In the genomic region with DNA sequence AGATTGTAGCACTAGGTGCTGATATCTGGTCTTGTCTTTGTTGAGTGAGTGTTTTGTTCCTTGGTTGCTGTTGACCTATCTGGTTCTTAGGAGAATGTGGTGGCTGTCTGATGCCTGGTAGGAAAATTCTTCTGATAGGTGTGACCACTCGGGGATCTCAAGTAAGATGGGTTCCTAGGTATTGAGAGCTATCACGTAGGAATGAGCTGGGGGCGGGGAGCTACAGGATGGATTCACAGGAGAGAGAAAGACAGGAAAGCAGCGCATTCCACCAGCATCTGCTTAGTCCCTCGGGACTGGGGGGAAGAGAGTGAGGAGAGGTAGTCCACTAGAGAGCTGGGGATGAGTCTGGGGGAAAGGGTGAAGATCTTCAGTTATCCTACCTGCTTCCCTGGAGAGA, we compare ENCODE assay signal across 32 mouse cellular contexts.
"Had no signal": no experiment of that assay in that cellular context is flagged by ENCODE, and none has a peak within 500 bp of the region (broad histone marks: within the 10 kb centered on the region; RNA-seq: fewer than 3 reads in every experiment).

No protein-coding gene starts in this region.

- H3K36me3 ChIP-seq: limb, embryonic 10.5 days; limb, embryonic 12.5 days; limb, embryonic 13.5 days; limb, embryonic 15.5 days; liver, embryonic 12.5 days; liver, embryonic 13.5 days; liver, embryonic 15.5 days; lung, embryonic 15.5 days; midbrain, embryonic 10.5 days; midbrain, embryonic 12.5 days; midbrain, embryonic 13.5 days; midbrain, embryonic 15.5 days; neural tube, embryonic 12.5 days; neural tube, embryonic 13.5 days had no signal

- H3K27me3 ChIP-seq: limb, embryonic 12.5 days; limb, embryonic 13.5 days; limb, embryonic 15.5 days; liver, embryonic 12.5 days; liver, embryonic 13.5 days; liver, embryonic 15.5 days; lung, embryonic 15.5 days; megakaryocyte, embryonic 14.5 days; midbrain, embryonic 12.5 days; midbrain, embryonic 13.5 days; midbrain, embryonic 15.5 days; neural tube, embryonic 12.5 days; neural tube, embryonic 13.5 days had no signal

- H3K9me3 ChIP-seq: limb, embryonic 10.5 days; limb, embryonic 12.5 days; limb, embryonic 13.5 days; limb, embryonic 15.5 days; liver, embryonic 12.5 days; liver, embryonic 13.5 days; liver, embryonic 15.5 days; lung, embryonic 15.5 days; megakaryocyte, embryonic 14.5 days; midbrain, embryonic 10.5 days; midbrain, embryonic 12.5 days; midbrain, embryonic 13.5 days; midbrain, embryonic 15.5 days; neural tube, embryonic 12.5 days; neural tube, embryonic 13.5 days had no signal

- ATAC-seq: liver, embryonic 12.5 days; liver, postnatal 0 days; lung, postnatal 0 days; midbrain, embryonic 13.5 days; midbrain, embryonic 15.5 days; midbrain, embryonic 16.5 days had no signal

- H3K4me2 ChIP-seq: limb, embryonic 12.5 days; limb, embryonic 13.5 days; limb, embryonic 15.5 days; liver, embryonic 11.5 days; liver, embryonic 12.5 days; liver, embryonic 13.5 days; liver, embryonic 15.5 days; lung, embryonic 14.5 days; lung, embryonic 15.5 days; midbrain, embryonic 11.5 days; midbrain, embryonic 12.5 days; midbrain, embryonic 13.5 days; midbrain, embryonic 15.5 days; neural tube, embryonic 12.5 days; neural tube, embryonic 13.5 days had no signal

- H3K27ac ChIP-seq: limb, embryonic 10.5 days; limb, embryonic 12.5 days; limb, embryonic 13.5 days; limb, embryonic 15.5 days; liver, embryonic 12.5 days; liver, embryonic 13.5 days; liver, embryonic 14.5 days; liver, embryonic 15.5 days; lung, embryonic 15.5 days; macrophage; midbrain, embryonic 10.5 days; midbrain, embryonic 12.5 days; midbrain, embryonic 13.5 days; midbrain, embryonic 15.5 days; neural tube, embryonic 12.5 days; neural tube, embryonic 13.5 days had no signal

- DNase-seq: left cerebral cortex, postnatal 4 days; liver; liver, embryonic 13.5 days; liver, postnatal 0 days; lung, adult 2 months; lung, embryonic 14.5 days; lung, postnatal 10 days; lung, postnatal 14 days; lung, postnatal 36 days; lung, postnatal 4 days; midbrain, embryonic 14.5 days had no signal

- H3K4me3 ChIP-seq: limb, embryonic 10.5 days; limb, embryonic 12.5 days; limb, embryonic 13.5 days; limb, embryonic 15.5 days; liver, embryonic 12.5 days; liver, embryonic 13.5 days; liver, embryonic 15.5 days; lung, embryonic 15.5 days; megakaryocyte, embryonic 14.5 days; midbrain, embryonic 10.5 days; midbrain, embryonic 12.5 days; midbrain, embryonic 13.5 days; midbrain, embryonic 15.5 days; myocyte; neural tube, embryonic 12.5 days; neural tube, embryonic 13.5 days had no signal

- H3K4me1 ChIP-seq: limb, embryonic 10.5 days; limb, embryonic 12.5 days; limb, embryonic 15.5 days; lung, embryonic 15.5 days; midbrain, embryonic 10.5 days; midbrain, embryonic 12.5 days; midbrain, embryonic 13.5 days; midbrain, embryonic 15.5 days; neural tube, embryonic 12.5 days; neural tube, embryonic 13.5 days had no signal

- H3K9ac ChIP-seq: limb, embryonic 12.5 days; limb, embryonic 13.5 days; limb, embryonic 15.5 days; liver, embryonic 12.5 days; liver, embryonic 13.5 days; liver, embryonic 14.5 days; liver, embryonic 15.5 days; liver, postnatal 0 days; lung, embryonic 14.5 days; lung, embryonic 15.5 days; midbrain, embryonic 12.5 days; midbrain, embryonic 13.5 days; midbrain, embryonic 15.5 days; neural tube, embryonic 12.5 days; neural tube, embryonic 13.5 days had no signal
